ENCODE assay signal across 19 mouse cellular contexts in genomic region chr2:92047601-92048000, GRCm38 (mm10). TPM values are rescaled to one million over a fixed set of nuclear protein-coding genes. Genes with fewer than 3 reads are reported as not detected.
DNase-seq lines count a peak whose midpoint lies in the region; ATAC-seq and TF ChIP-seq lines count a peak whose summit lies in the region.
"Had no signal": no experiment of that assay in that cellular context is flagged by ENCODE, and none has a peak within 500 bp of the region (broad histone marks: within the 10 kb centered on the region; RNA-seq: fewer than 3 reads in every experiment).

No protein-coding gene starts in this region.

- H3K79me2 ChIP-seq in liver, adult 2 months (ENCODE audit: control insufficient read depth, insufficient read depth, low read length), result no peaks in the 10 kb centered on the region

- H3K4me1 ChIP-seq in embryonic facial prominence, embryonic 10.5 days, result peaks cover 5% of the 10 kb centered on the region
- no peaks in the 10 kb centered on the region for H3K4me1 ChIP-seq in liver, adult 2 months (ENCODE audit: control insufficient read depth, insufficient read depth, low read length)
- H3K4me1 ChIP-seq in stomach, embryonic 14.5 days (ENCODE audit: control insufficient read depth, insufficient read depth, low read length), result no peaks in the 10 kb centered on the region

- WGBS in embryonic facial prominence, embryonic 10.5 days, result 18% methylated on average over 4 of the region's 4 CpGs
- 11% methylated on average over 4 of the region's 4 CpGs for WGBS in liver, adult 2 months
- whole genome bisulfite sequencing in stomach, embryonic 14.5 days, result 18% methylated on average over 4 of the region's 4 CpGs

- no peaks in the 10 kb centered on the region for H3K9me3 ChIP-seq in embryonic facial prominence, embryonic 10.5 days
- no peaks in the 10 kb centered on the region for H3K9me3 ChIP-seq in stomach, embryonic 14.5 days (ENCODE audit: control insufficient read depth, low read depth, low read length)
- H3K9me3 ChIP-seq: heart, embryonic 13.5 days had no signal

- H3K36me3 ChIP-seq in embryonic facial prominence, embryonic 10.5 days (replicated peaks), result no peaks in the 10 kb centered on the region
- H3K36me3 ChIP-seq in liver, adult 2 months (ENCODE audit: control insufficient read depth, insufficient read depth, low read length), result no peaks in the 10 kb centered on the region
- no peaks in the 10 kb centered on the region for H3K36me3 ChIP-seq in stomach, embryonic 14.5 days (ENCODE audit: control insufficient read depth, insufficient read depth, low read length)
- H3K36me3 ChIP-seq: heart, embryonic 13.5 days had no signal

- no peak for TF ChIP-seq POLR2A in liver, adult 2 months (IDR thresholded peaks at IDR 0.05; ENCODE audit: extremely low read depth, insufficient read depth, low read length)

- 0 out of 2 replicates have a peak, but pooled peaks have one; percentile 53 for ATAC-seq in stomach, embryonic 14.5 days (ENCODE audit: insufficient number of reproducible peaks, insufficient read depth, low FRiP score, low read depth)
- ATAC-seq: CD4-positive, CD25-positive, alpha-beta regulatory T cell, adult 4 months; forebrain, embryonic 16.5 days; midbrain, embryonic 16.5 days had no signal

- H3K27ac ChIP-seq in embryonic facial prominence, embryonic 10.5 days (replicated peaks), result peak overlapping the region; percentile 19; the same call in 1 of the 2 replicates
- no peak overlapping the region for H3K27ac ChIP-seq in liver, adult 2 months (replicated peaks; ENCODE audit: insufficient read depth, low read depth, low read length)
- no peak overlapping the region for H3K27ac ChIP-seq in stomach, embryonic 14.5 days (ENCODE audit: low read length)
- H3K27ac ChIP-seq: heart, embryonic 13.5 days had no signal

- peak; percentile 11 for DNase-seq in kidney, postnatal 10 days
- DNase-seq in kidney, postnatal 14 days, result no peak
- DNase-seq in embryonic facial prominence, embryonic 10.5 days (ENCODE audit: low spot score), result no peak
- DNase-seq in liver, adult 2 months (ENCODE audit: extremely low read depth, low read depth, low spot score), result peak; percentile 17
- DNase-seq in frontal cortex, postnatal 10 days (ENCODE audit: low spot score in 2 of 2), result no peak
- no peak for DNase-seq in layer of hippocampus, postnatal 25 days (ENCODE audit: extremely low spot score in 1 of 2, low spot score in 1 of 2)
- no peak for DNase-seq in heart, adult 18-20 months
- DNase-seq: cerebellum, adult 18-20 months; gastrocnemius, postnatal 10 days; kidney, adult 8-10 months; layer of hippocampus, adult 9-11 months; left cerebral cortex, postnatal 4 days; retina, postnatal 1 day; spleen, adult 18-20 months had no signal

- H3K4me3 ChIP-seq in embryonic facial prominence, embryonic 10.5 days, result no peak overlapping the region
- H3K4me3 ChIP-seq in liver, adult 2 months (ENCODE audit: insufficient read depth, low read depth, low read length), result no peak overlapping the region
- no peak overlapping the region for H3K4me3 ChIP-seq in stomach, embryonic 14.5 days (ENCODE audit: low read depth, low read length)
- H3K4me3 ChIP-seq: heart, embryonic 13.5 days had no signal

- peaks cover 33% of the 10 kb centered on the region for H3K27me3 ChIP-seq in embryonic facial prominence, embryonic 10.5 days (replicated peaks; ENCODE audit: low read depth, poor library complexity, severe bottlenecking)
- H3K27me3 ChIP-seq in liver, adult 2 months (ENCODE audit: control insufficient read depth, insufficient read depth, low read length), result no peaks in the 10 kb centered on the region; the same call in 1 of the 2 replicates
- H3K27me3 ChIP-seq in stomach, embryonic 14.5 days (ENCODE audit: control insufficient read depth, insufficient read depth, low read length), result no peaks in the 10 kb centered on the region

- no peak overlapping the region for H3K4me2 ChIP-seq in stomach, embryonic 14.5 days (replicated peaks; ENCODE audit: low read depth, low read length)
- H3K4me2 ChIP-seq: heart, embryonic 13.5 days had no signal

- no peak for TF ChIP-seq CTCF in liver, adult 2 months (IDR thresholded peaks at IDR 0.05; ENCODE audit: low read depth, low read length)

- no peak overlapping the region for H3K9ac ChIP-seq in liver, adult 2 months (ENCODE audit: low read depth, low read length)
- H3K9ac ChIP-seq in stomach, embryonic 14.5 days (replicated peaks; ENCODE audit: low read depth, low read length), result no peak overlapping the region

RNA-seq across cellular contexts. Expression of gene Creb3l1, which starts 23.3 kb away (rescaled TPM):
- polyA plus RNA-seq in embryonic facial prominence, embryonic 10.5 days (2016; fragmentation: Nextera tagmentation; extraction: Ambion mirVana), result 0.93 and 1.0 TPM in 2 replicates
- total RNA-seq in liver, adult 2 months (2014; rRNA removed), result 0.18 and 0.20 TPM in 2 replicates
- polyA plus RNA-seq in liver, adult 2 months (2012; rRNA removed), result 0.40 and 0.68 TPM in 2 replicates
- polyA plus RNA-seq in stomach, embryonic 14.5 days (2014; fragmentation: Nextera tagmentation; extraction: Ambion mirVana), result 33.2 and 35.2 TPM in 2 replicates
- total RNA-seq in layer of hippocampus, postnatal 25 days (2021), result 1 to 10 TPM; 4.0 to 4.6 TPM
- total RNA-seq in heart, adult 18-20 months (2021), result 1 to 10 TPM; 4.3 to 6.5 TPM

RNA-seq across cellular contexts. Expression of gene Phf21a, which starts 45.3 kb away (rescaled TPM):
- polyA plus RNA-seq in embryonic facial prominence, embryonic 10.5 days (2016; fragmentation: Nextera tagmentation; extraction: Ambion mirVana), result 41.3 and 42.3 TPM in 2 replicates
- total RNA-seq in liver, adult 2 months (2014; rRNA removed), result 14.5 and 14.8 TPM in 2 replicates
- polyA plus RNA-seq in liver, adult 2 months (2012; rRNA removed), result 8.3 and 11.4 TPM in 2 replicates
- polyA plus RNA-seq in stomach, embryonic 14.5 days (2014; fragmentation: Nextera tagmentation; extraction: Ambion mirVana), result 35.8 and 42.6 TPM in 2 replicates
- total RNA-seq in layer of hippocampus, postnatal 25 days (2021), result 100 to 1,000 TPM in 1 of 2 experiments, 10 to 100 TPM in 1; 97.9 to 104 TPM
- total RNA-seq in heart, adult 18-20 months (2021), result 10 to 100 TPM; 23.8 to 25.3 TPM

Comparison
In these comparisons a context has a peak if more than half of its experiments do, and no peak if none do; other contexts are left out.
1. DNase-seq: peak in kidney, postnatal 10 days (single experiment) and liver, adult 2 months (single experiment); none in kidney, postnatal 14 days (single experiment), embryonic facial prominence, embryonic 10.5 days (single experiment), frontal cortex, postnatal 10 days (0 of 2), layer of hippocampus, postnatal 25 days (0 of 2) and heart, adult 18-20 months (0 of 2).